Mouse (Mus musculus) frontal cortex, postnatal 10 days (tissue): ENCODE measurements around the gene Slc2a5.

Source experiments
- DNase-seq, 2 experiments: peaks; one replicate each; pipeline ENCODE4 v3.0.0; 2022; ENCODE audit warnings: low spot score in 2 of 2, mixed read lengths in 1 of 2

Slc2a5 gene

DNA sequence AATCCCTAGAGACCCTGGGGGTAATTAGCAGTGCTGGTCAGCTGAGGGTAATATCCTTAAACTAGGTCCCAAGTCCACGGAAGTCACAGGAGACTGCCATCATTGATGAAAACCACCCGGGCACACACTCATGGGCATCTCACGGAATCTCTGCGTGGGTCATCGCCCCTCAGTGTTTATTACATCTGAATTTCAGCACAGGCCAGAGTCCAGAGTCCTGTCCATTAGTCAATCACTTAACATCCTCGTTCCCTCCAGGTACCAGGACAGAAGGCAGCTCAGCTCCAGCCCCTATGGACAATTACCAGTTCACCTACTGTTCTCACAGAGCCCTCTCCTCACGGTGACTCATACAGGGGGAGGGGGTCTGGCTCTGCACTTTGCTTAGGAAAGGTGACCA is 16.3 kb upstream of the Slc2a5 start:
- DNase-seq = no peak

DNA sequence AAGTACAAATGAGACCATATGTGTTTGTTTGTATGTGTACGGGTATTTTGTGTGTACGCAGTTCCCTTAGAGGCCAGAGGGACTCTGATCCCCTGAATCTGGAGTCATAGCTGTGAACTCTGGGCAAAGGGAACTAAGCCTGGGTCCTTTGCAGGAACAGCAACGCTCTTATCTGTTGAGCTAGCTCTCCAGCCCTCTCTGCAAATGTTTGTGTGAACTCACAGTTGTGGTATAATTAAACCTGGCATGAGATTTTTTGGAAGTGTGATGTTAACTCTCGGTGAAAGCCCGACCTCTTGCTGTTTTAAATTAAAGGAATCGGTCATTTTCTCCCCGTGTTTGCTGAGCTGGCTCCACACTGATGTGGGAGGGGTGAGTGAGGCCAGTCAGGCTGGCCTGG is 13.4 kb upstream of the Slc2a5 start:
- DNase-seq = no peak

DNA sequence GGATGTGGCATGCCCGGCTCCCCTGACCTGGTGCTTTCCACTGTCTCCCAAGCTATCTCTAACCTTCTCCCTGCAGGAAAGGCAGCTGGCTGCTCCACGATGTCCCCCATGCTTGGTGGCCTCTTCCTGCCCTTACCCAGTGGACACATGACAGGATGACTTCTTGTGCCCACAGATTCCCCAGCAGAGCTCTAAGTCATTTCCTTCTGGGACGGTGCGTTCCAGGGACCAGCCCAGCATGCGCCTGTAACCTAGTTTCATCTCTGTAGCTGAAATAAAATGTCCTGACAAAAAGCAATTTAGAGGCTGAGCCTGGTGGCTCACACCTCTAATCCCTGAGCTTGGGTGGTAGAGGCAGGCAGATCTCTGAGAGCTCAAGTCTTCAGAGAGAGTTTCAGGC is 12.4 kb upstream of the Slc2a5 start:
- DNase-seq = no peak

DNA sequence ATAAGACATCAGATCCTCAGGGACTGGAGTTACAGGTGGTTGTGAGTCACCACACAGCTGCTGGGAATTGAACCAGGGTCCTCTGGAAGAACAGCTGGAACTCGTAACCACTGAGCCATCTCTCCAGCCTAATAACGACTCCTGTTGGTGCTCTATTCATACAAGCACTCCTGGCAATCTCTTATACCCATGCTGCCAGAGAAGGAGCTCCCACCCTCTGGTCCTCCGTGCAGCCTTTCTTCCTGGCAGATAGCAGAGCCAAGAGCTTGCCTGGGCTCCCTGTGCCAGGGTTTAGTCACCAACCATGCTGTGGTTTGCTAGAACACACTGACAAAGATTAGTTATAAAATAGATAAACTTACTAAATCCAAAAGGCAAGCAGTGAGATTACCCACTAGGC is 9.4 kb upstream of the Slc2a5 start:
- no peak for DNase-seq

DNA sequence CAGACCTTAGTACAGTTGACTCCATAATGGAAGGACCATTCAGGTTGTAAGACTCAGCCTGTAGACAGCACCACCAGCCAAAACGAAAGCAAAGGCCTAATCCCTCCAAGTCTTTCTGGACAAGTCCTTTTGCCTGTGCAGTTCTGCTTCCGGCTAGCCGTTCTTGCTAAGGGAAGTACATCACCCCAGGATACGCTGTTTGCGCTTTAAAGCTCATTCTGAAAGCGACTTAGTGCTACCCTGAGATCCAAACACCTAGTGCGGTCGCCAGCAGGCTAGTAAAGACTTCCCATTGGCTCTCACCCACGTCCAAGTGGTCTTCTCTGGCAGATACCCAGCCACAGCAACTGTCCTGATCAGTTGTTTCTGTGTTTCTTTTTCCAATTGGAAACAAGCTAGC is 8.7 kb upstream of the Slc2a5 start:
- no peak for DNase-seq

DNA sequence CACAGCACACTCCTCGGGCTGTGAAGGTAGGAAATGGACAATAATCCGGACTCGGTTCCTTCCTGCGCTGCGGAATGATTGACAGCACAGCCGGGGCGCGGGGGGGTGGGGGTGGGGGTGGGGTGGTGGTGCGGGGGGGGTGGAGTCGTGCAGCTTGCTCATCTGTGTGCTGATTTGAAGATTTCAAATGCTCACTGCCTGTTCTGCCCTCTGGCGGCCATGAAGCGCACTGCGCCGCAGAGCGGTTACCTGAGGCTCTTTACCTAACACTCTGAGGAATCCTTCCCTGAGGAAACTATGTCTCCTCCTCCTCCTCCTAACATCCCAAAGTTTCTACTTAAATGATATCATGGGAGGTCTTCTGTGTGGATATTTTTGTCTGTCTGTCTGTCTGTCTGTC is 6.2 kb upstream of the Slc2a5 start:
- peak in 1 of 2 experiments; percentile 36 for DNase-seq

DNA sequence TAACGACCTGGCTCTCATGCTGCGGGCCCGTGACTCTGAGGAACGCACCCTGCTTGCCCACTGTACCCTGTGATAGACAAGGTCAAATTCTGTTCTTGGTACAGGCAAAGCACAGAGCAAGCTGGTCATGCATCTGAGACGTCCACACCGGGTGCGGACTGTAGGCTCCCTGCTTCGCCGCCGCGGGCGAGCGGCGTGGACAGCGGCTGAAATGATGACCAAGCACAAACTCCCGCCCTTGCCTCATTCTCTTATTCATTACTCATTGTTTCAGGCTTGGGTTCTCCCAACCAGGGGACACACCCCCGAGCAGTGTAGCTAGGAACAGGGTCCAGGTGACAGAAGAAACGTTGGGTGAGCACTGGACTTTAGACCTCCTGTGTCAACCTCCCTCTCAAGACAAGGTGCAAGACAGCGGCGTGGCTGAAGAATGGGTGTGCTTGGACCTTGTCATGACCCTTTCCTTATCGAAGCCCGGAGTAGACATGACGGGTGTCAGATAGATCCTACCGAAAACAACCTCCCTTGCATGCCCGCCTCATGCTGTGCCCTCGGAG is 4.5 kb upstream of the Slc2a5 start:
- no peak for DNase-seq

DNA sequence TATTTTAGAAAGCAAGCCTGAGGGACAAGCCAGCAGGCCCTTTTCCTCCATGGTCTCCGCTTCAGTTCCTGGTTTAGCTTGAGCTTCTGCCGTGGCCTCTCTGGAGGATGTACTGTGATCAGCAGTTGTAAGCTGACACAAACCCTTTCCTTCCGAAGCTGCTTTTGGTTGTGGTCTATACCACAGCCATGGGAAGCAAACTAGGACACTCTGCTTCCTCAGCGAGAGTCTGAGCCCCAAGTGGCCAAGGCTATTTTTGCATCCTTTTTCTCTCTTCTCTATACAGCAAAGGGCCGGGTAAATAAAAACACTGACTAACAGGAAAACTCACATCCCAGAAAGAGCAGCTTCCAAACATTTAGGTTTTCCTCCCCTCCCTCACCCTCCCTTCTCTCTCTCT is 1.8 kb upstream of the Slc2a5 start:
- DNase-seq = no peak

DNA sequence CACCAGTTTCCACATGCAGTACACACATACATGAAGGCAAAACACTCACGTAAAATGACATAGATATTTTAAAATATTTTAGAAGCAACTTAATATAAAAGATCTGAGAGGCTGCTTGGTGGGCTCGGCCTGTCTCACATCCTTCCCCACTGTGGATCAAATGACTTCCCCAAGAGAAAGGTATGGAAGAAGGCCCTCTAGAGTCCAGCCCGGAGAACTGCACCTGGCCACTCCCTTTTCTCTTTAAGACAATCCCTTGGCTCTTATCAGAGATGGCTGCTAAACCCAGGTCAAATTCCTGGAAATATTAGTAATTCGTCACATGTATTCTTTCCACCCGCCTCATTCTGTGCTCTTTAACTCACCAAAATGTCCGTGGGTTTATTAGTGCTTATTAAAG is 920 bp upstream of the Slc2a5 start:
- no peak for DNase-seq

DNA sequence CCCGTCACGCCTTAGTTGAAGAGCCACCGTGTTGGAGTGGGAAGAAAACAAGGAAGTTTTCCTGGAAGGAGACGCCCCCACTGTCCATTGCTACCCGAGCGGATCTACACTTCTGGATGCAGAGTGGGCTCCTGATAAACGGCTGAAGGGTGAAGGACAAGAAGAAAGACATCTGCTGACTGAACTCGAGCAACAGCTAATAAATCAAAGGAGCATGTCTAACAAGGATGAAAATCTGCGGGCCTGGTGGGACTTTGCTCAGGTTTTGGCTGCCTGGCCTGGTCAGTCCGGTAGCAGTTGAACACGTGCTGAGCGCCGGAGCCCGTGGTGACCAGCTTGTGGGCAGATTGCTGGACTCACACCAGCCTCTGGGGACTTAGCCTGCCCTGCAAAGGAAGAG is 557 bp downstream of the Slc2a5 start:
- DNase-seq = no peak

DNA sequence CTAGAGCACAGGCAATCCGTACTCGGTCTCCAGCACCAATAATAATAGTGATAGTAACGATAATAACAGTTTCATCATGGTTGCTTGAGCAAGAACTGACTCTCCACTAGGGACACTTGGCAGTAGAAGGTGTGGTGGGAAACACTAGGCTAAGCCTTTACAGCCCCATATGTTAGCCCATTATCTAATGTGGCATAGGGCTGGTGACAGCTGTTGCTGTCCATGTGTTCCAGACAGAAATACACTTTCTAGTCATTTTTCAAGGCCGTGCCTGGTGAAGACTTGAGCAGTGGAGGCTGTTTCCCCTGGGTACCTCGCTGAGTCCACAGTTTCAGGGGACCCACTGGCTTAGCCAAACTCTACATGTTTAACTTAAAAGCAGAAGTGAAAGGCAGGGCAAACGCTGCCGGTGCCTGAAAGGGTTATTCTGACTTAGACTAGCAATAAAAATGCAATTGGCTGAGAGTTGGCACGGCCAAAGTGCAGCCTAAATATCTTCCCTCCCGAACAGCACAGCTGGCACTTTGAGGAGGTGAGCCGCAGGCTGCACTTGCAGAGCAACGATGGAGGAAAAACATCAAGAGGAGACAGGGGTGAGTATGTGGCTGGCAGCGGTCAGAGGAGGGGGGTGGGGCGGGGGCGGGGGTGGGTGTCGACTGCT is 1.2 kb downstream of the Slc2a5 start:
- DNase-seq = no peak

DNA sequence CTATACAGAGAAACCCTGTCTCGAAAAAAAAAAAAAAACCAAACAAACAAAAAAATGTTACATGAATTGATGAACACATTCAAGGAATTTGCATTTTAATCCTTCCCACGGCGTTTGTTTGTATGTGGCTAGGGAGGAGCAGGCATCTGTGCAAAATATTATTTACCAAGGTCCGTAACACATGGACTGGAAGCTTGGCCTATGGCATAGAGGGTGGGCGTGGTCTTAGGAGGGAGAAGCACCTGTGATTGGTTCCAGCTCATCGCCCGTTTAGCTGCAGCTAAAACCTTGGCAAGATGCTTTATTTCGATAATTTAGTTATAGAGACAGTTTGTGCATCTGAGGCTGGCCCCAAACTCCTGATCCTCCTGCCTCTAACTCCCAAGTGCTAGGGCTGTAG is 2.3 kb downstream of the Slc2a5 start:
- no peak for DNase-seq

DNA sequence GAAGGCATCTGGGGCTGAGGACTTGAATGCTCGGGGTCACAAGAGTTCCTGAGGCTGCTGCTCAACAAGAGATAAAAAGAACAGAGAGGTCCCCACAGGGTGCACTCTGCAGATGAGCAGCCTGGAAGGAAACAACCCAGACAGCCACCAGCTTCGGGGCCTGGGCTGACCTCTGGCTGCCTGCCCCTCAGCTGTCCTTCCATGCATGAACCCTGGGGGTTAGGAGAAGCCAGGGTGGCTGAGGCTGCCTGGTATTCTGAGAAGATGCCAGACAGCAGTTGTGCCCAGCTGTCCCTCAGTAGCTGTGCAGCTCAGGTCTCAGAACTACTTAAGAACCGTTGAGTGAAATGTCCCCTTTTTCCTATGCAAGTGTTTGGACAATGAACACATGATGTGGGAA is 3.4 kb downstream of the Slc2a5 start:
- DNase-seq = no peak

DNA sequence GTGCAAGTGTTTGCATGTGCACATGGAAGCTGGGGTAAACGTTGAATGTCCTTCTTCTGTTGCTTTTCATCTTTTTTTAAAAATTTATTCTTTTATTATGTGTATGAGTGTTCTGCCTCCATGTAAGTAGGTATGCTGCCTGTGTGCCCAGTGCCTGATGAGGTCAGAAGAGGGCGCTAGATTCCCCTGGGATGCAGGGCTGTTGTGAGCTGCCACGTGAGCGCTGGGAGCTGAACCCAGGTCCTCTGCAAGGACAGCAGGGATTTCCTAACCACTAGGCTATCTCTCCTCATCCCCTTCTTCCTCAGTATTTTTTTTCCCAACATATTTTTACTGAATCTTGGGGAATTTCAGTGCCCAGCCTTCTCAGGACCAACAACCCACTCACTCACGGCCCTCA is 7.3 kb downstream of the Slc2a5 start:
- no peak for DNase-seq

DNA sequence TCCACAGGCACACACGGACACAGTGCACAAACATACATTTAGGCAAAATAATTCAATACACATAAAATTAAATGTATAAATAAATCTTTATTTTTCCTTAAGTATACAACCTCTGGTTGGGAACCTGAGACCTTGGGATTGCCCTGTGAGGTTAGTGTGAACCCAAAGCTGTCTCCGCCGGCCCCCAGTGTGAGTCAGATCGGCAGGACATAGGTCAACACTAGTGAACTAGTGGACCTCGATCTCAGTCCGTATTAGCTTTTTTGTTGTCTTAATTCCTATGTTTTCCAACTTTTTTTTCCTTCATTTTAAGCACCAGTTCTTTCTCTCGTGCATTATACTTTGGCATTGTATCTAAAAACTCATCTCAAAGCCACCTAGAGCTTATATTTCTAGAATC is 8.8 kb downstream of the Slc2a5 start:
- no peak for DNase-seq

DNA sequence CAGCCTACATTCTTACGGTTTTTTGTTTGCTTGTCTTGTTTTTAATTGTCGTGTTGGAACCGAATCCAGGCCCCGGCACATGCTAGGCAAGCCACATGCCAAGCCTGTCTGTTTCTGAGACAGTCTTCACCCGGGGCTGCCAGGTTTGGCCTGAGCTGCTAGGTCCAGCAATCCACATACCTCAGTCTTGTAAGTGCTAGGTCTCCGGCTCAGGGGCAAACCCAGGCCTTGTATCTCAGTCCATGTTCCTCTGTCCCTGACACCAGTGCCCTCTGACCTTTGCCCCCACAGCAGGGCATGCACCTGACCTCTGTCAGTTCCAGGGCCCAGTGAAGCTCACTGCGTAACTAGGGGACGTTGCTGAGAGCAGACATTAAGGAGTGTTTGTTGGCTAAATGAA is 9.5 kb downstream of the Slc2a5 start:
- no peak for DNase-seq

DNA sequence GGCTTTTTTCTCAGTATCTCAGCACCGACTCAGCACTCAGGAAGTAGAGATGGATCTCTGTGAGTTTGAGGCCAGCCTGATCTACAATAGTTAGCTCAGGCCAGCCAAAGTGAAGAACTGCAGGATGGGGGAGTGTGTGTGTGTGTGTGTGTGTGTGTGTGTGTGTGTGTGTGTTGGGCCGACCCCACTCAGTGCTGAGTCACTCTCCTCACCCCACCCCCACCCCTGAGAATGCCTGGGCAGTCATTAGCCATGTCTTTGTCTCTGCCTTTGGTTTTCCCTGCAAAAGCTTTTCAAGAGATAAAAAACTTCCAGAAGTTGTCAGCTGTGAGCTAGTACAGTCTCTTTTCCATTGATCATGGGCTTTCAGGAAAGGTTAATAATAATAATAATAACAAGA is 11.6 kb downstream of the Slc2a5 start:
- DNase-seq = no peak

DNA sequence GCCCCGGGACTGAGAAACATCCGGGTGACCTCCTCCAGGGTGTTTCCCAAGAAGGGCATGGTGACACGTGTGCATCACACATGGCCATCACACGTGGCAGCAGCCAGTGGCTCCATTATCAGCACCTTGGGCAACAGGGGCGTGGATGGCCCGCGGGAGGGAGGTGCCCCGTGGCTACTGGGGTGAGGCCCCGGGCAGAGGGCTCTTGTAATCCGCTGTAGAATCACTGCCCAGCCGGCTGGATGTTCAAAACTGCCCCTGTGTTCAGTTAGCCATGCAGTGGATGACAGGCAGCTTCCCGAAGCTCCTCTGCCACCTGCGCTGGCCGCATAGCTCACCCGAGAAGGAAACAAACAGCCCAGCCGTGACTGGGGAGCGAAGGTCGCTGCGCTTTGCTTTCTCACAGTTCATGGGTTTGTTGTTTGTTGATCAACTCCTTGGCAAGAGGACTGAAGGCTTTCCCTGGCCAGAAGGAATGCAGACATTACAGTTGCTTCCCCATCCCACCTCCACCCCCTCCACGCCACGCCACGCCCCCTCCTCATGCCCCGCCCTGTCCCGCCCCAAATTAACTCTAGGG is 13.7 kb downstream of the Slc2a5 start:
- DNase-seq = no peak

DNA sequence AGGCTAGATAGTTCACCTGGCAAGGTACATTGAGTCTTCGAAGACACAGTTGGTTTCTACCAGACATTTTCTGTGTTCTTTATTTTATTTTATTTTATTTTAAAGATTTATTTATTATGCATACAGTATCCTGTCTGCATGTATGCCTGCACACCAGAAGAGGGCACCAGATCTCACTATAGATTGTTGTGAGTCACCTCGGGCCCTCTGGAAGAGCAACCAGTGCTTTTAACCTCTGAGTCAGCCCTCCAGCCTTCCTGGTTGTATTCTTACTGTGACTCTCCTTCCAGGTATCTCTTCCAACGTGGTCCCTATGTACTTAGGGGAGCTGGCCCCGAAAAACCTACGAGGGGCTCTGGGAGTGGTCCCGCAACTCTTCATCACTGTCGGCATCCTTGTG is 16.2 kb downstream of the Slc2a5 start:
- no peak for DNase-seq

DNA sequence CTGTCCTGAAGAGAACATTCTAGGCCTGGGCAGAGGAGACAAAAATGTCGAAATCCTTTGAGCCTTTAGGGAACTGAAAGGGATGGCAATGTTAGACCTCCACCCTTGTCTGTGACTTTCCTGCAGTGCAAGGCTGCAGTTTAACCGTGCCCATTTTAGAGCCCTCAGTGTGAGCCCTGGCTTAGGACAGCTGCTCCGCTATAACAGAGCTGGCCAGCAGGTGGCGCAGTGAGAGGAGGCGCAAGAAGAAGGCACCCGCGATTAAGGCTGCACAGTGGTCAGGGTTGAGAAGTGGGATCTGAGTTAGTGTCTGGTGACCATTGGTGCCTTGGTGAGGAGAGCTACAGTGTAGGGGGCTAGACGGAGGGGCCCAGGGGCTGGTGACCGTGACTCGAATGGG is 17.6 kb downstream of the Slc2a5 start:
- DNase-seq = peak in 1 of 2 experiments; percentile 62

DNA sequence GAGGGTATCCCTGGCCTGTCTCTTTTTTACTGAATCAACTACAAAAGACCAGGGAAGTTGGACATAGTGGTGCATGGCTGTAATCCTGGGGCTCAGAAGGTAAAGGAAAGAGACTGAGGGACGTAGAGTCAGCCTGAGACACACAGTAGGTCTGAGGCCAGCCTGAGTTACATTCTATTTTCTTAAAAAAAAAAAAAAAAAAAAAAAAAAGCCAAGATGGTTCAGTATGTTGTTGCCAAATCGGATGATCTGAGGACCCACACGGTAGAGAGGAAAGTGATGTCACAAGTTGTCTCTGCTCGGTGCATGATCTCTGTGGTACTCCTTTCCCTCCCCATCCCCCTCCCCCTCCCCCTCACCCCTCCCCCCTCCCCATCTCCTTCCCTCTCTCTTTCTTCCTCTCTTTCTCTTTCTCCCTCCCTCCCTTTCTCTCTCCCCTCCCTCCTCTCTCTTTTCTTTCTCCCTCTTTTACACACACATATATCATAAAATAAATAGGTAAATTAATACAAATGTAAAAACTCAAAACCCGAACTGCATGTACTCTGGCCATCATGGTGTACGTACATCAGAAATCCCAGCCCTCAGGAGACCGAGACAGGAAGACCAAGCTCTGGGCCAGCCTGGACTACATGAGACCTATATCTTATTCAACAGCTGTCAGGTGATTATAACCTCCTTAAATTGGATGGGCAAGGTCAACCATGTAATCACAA is 18.4 kb downstream of the Slc2a5 start:
- no peak for DNase-seq

DNA sequence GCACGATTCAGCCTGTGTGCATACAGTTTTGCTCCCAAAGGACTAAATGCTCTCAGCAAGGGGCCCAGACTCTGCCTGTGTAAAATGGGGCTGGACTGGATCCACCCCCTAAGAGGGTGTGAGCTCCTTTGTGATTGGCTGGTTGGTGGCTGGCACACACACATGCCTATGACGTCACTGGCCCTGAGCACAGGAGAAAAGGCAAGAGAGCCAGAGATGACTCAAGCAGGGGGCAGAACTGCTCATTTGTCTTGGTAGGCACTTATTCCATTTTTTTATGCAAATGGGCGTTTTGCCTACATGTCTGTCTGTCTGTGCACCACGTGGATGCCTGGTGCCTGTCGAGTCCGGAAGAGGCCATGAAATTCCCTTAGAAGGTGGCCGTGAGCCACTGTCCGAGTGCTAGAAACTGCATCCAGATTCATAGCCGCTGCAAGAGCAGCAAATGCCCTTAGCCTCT is 19.0 kb downstream of the Slc2a5 start:
- DNase-seq = peak; percentile 54 to 66

DNA sequence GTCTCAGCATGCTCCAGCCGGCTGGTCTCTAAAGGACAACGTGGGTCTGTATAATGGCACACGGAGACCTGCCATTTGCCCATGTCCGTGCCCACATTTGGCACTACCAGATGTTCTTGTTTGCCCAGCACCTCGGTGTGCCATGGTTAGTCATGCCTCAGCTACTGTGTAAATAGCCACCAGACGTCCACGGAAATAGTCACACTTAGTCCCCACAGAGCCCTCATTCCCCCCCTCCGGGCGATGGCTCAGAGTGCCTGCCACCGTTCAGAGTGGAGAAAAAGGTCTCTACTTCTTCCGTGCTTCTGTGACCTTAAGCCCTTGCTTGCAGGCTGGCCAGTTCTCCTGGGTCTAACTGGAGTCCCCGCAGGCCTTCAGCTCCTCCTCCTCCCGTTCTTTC is 20.0 kb downstream of the Slc2a5 start:
- DNase-seq = no peak
